Mouse (Mus musculus) activated CD4-positive, CD25-positive, alpha-beta regulatory T cell, adult 4 months (primary cell): ENCODE results near the gene Olfr68. TPM values are rescaled to one million over a fixed set of nuclear protein-coding genes. Genes with fewer than 3 reads are reported as not detected.
"Not testable (repeated sequence)": the region's sequence is repeated elsewhere in the genome, so short reads cannot be mapped to it uniquely, and the experiment has no call there.

Experiments
- ATAC-seq: one replicate; pipeline ENCODE4 v1.8.0; 2017
- polyA plus RNA-seq, 2 experiments: library from polyadenylated mRNA; unstranded; fragments of 100-300 nt; shearing (Covaris generic); gene quantifications; one replicate each; pipeline ENCODE4 v1.2.1; 2017

The Olfr68 gene
- polyA plus RNA-seq, 2 experiments from 2014 or later, result not detected

DNA sequence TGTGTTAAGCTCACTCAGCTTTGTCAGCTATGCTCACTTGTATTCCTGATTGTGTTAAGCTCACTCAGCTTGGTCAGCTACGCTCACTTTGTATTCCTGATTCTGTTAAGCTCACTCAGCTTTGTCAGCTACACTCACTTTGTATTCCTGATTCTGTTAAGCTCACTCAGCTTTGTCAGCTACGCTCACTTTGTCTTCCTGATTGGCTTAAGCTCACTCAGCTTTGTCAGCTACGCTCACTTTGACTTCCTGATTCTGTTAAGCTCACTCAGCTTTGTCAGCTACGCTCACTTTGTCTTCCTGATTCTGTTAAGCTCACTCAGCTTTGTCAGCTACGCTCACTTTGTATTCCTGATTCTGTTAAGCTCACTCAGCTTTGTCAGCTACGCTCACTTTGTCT, 17.3 kb downstream of the Olfr68 start:
- ATAC-seq, result not testable (repeated sequence)

DNA sequence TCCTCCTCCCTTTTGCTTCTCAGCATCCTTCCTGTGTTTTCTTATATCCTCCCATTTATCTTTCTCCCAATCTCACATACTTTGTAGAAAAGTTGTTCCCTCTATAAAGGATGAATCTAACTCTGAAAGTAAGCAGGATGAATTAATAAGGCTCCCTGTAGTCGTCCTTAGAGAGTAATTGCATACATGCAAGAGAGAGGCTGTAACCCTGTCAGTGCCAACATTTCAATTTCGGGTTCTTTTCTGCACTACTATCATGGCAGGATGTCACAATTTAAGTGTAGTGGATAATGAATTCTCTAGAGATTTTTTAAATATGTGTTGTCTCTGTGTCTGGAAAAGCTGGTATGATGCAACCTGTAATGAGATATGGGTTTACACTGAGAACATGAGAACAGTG, 22.3 kb downstream of the Olfr68 start, which contains the start of gene Olfr630:
Gene Olfr630 (minus strand): TSS at position 101 of the 400 bp plus-strand sequence.
- no peak for ATAC-seq

GRCm38 (mm10) chr7:103744843-103745242, 34.7 kb downstream of the Olfr68 start, which contains the start of gene Olfr629:
Gene Olfr629, minus strand, starts transcription at chr7:103744943.
- no peak for ATAC-seq

DNA sequence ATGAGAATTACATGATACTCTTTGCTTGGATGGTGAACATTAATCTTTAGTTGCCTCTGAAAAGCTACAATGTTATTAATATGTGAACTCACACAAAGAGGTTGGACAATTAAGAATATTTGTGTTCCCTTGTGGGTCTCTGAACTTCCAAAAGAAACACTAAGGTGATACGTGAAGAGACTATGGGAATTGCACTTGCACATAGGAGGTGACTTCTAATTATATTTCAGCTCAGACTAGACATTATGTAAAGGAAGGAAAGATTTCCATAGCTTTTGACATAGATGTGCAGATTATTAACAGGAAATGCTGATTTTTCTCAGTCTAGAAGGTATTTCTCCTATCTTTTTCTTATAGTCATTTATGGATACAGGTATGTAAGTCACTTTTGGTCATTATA, 49.4 kb downstream of the Olfr68 start, which contains the start of gene Olfr628:
Gene Olfr628 (plus strand): TSS at position 301 of the 400 bp plus-strand sequence.
- ATAC-seq, result no peak

Other genes with a start within 250 kb of the Olfr68 start
- not detected for gene Olfr612, start 237.0 kb downstream of the Olfr68 start, polyA plus RNA-seq
- gene Olfr613, start 231.6 kb downstream of the Olfr68 start, polyA plus RNA-seq, result not detected
- gene Olfr615, start 223.6 kb downstream of the Olfr68 start, polyA plus RNA-seq, result not detected
- gene Olfr616, start 210.6 kb downstream of the Olfr68 start, polyA plus RNA-seq, result not detected
- not detected for gene Olfr617, start 206.6 kb downstream of the Olfr68 start, polyA plus RNA-seq
- not detected for gene Olfr618, start 189.6 kb downstream of the Olfr68 start, polyA plus RNA-seq
- gene Olfr619, start 179.1 kb downstream of the Olfr68 start, polyA plus RNA-seq, result not detected
- 1 to 10 TPM in 1 of 2 experiments, not detected in 1; 1.3 TPM for gene Olfr620, start 167.2 kb downstream of the Olfr68 start, polyA plus RNA-seq
- gene Olfr622, start 137.0 kb downstream of the Olfr68 start, polyA plus RNA-seq, result not detected
- gene Olfr623, start 116.0 kb downstream of the Olfr68 start, polyA plus RNA-seq, result not detected
- gene Olfr624, start 108.5 kb downstream of the Olfr68 start, polyA plus RNA-seq, result not detected
- not detected for gene Olfr625-ps1, start 97.0 kb downstream of the Olfr68 start, polyA plus RNA-seq
- gene Olfr243, start 65.0 kb downstream of the Olfr68 start, polyA plus RNA-seq, result not detected
- gene Olfr628, start 49.3 kb downstream of the Olfr68 start, polyA plus RNA-seq, result not detected
- gene Olfr629, start 34.8 kb downstream of the Olfr68 start, polyA plus RNA-seq, result not detected
- not detected for gene Olfr630, start 22.4 kb downstream of the Olfr68 start, polyA plus RNA-seq
- not detected for gene Olfr69, start 8.1 kb downstream of the Olfr68 start, polyA plus RNA-seq
- gene Olfr67, start 12.1 kb upstream of the Olfr68 start, polyA plus RNA-seq, result not detected
- 100 to 1,000 TPM in 1 of 2 experiments, 1 to 10 TPM in 1; 1.3 to 103 TPM for gene Hbb-bt, start 34.3 kb upstream of the Olfr68 start, polyA plus RNA-seq
- 100 to 1,000 TPM in 1 of 2 experiments, 1 to 10 TPM in 1; 8.3 to 367 TPM for gene Hbb-bs, start 48.4 kb upstream of the Olfr68 start, polyA plus RNA-seq
- gene Hbb-bh2, start 60.8 kb upstream of the Olfr68 start, polyA plus RNA-seq, result not detected
- gene Hbb-bh1, start 63.5 kb upstream of the Olfr68 start, polyA plus RNA-seq, result not detected
- not detected for gene Hbb-y, start 73.5 kb upstream of the Olfr68 start, polyA plus RNA-seq
- gene Olfr66, start 106.6 kb upstream of the Olfr68 start, polyA plus RNA-seq, result under 1 TPM in 1 of 2 experiments, not detected in 1; 0.19 TPM
- gene Olfr64, start 114.8 kb upstream of the Olfr68 start, polyA plus RNA-seq, result not detected
- not detected for gene Olfr65, start 123.8 kb upstream of the Olfr68 start, polyA plus RNA-seq
- not detected for gene Olfr631, start 149.1 kb upstream of the Olfr68 start, polyA plus RNA-seq
- not detected for gene Olfr632, start 154.6 kb upstream of the Olfr68 start, polyA plus RNA-seq
- not detected for gene Olfr633, start 164.7 kb upstream of the Olfr68 start, polyA plus RNA-seq
- gene Olfr635, start 191.5 kb upstream of the Olfr68 start, polyA plus RNA-seq, result under 1 TPM in 1 of 2 experiments, not detected in 1; 0.08 TPM
- not detected for gene Olfr638, start 219.0 kb upstream of the Olfr68 start, polyA plus RNA-seq
- gene Olfr639, start 237.6 kb upstream of the Olfr68 start, polyA plus RNA-seq, result not detected
- gene Olfr640, start 245.9 kb upstream of the Olfr68 start, polyA plus RNA-seq, result not detected